Mouse (Mus musculus) T-helper 17 cell (primary cell): ENCODE measurements around the gene Iqschfp.

Experiments used
- in situ Hi-C, 2 experiments: fragments of 300-600 bp; cut with MboI, MseI; formaldehyde crosslinking; loops; 1 replicate in 1 of 2; 2 replicates in 1 of 2; pipeline ENCODE4 v1.15.1; 2025; ENCODE audit warnings: high pct_unique_total_duplicates in 2 of 2

The Iqschfp gene

GRCm38 (mm10) chr3:68202162-68202902 is 310.3 kb downstream of the Iqschfp start:
- in situ Hi-C loops: no loop called here

GRCm38 (mm10) chr3:68203934-68204467 is 312.0 kb downstream of the Iqschfp start:
- in situ Hi-C loops: no loop called here

- in situ Hi-C loops: no loop called here
Measured at GRCm38 (mm10) chr3:68210422-68210821, 318.4 kb downstream of the Iqschfp start.

- in situ Hi-C loops: no loop called here
Measured at GRCm38 (mm10) chr3:68221452-68221851, 329.4 kb downstream of the Iqschfp start.

GRCm38 (mm10) chr3:68239887-68240286 is 347.9 kb downstream of the Iqschfp start:
- in situ Hi-C loops: no loop called here

GRCm38 (mm10) chr3:68243239-68243638 is 351.2 kb downstream of the Iqschfp start:
- in situ Hi-C loops: no loop called here

GRCm38 (mm10) chr3:68246154-68246553 is 354.1 kb downstream of the Iqschfp start:
- in situ Hi-C loops: no loop called here

GRCm38 (mm10) chr3:68250589-68250988 is 358.6 kb downstream of the Iqschfp start:
- in situ Hi-C loops: no loop called here

- in situ Hi-C loops: no loop called here
Measured at GRCm38 (mm10) chr3:68252335-68252734, 360.3 kb downstream of the Iqschfp start.

GRCm38 (mm10) chr3:68262304-68262703 is 370.3 kb downstream of the Iqschfp start:
- in situ Hi-C loops: no loop called here

- in situ Hi-C loops: no loop called here
Measured at GRCm38 (mm10) chr3:68267905-68268304, 375.9 kb downstream of the Iqschfp start.

GRCm38 (mm10) chr3:68269251-68269650 is 377.2 kb downstream of the Iqschfp start:
- in situ Hi-C loops: no loop called here

- in situ Hi-C loops: no loop called here
Measured at GRCm38 (mm10) chr3:68270246-68270645, 378.2 kb downstream of the Iqschfp start.

GRCm38 (mm10) chr3:68271457-68271856 is 379.4 kb downstream of the Iqschfp start:
- in situ Hi-C loops: no loop called here

GRCm38 (mm10) chr3:68271881-68272280 is 379.8 kb downstream of the Iqschfp start:
- in situ Hi-C loops: no loop called here

- in situ Hi-C loops: no loop called here
Measured at GRCm38 (mm10) chr3:68282844-68283594, 391.0 kb downstream of the Iqschfp start.

GRCm38 (mm10) chr3:68283595-68283991 is 391.6 kb downstream of the Iqschfp start:
- in situ Hi-C loops: no loop called here

- in situ Hi-C loops: no loop called here
Measured at GRCm38 (mm10) chr3:68284500-68284899, 392.5 kb downstream of the Iqschfp start.

GRCm38 (mm10) chr3:68296752-68297151 is 404.7 kb downstream of the Iqschfp start:
- in situ Hi-C loops: no loop called here

GRCm38 (mm10) chr3:68305647-68306046 is 413.6 kb downstream of the Iqschfp start:
- in situ Hi-C loops: no loop called here

GRCm38 (mm10) chr3:68306726-68307125 is 414.7 kb downstream of the Iqschfp start:
- in situ Hi-C loops: no loop called here

GRCm38 (mm10) chr3:68325575-68325974 is 433.5 kb downstream of the Iqschfp start:
- in situ Hi-C loops: no loop called here

GRCm38 (mm10) chr3:68332515-68332914 is 440.5 kb downstream of the Iqschfp start:
- in situ Hi-C loops: no loop called here
